ENCODE assay signal across 8 mouse cellular contexts in the genomic region with DNA sequence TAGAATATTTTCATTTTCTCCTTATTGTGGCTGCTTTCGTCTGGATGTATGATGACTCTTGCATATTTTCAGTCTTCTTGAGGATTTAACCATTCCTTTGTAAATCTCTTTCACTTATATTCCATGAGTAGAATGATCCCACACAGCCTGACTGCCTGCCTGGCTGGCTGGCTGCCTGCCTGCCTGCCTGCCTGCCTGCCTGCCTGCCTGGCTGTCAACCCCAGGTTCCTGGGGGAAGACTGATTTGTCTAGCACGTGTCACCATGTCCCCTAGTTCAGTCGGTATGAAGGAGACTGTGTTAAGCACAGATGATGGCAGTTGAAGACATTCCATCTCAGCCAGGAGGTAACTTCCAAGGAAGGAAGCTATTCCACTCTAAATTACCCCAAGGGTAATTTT.
"Had no signal": no experiment of that assay in that cellular context is flagged by ENCODE, and none has a peak within 500 bp of the region (broad histone marks: within the 10 kb centered on the region; RNA-seq: fewer than 3 reads in every experiment).

No protein-coding gene starts in this region.

- DNase-seq: kidney, postnatal 25 days; left cerebral cortex, postnatal 4 days; liver, postnatal 0 days; lung, embryonic 14.5 days; right cerebral cortex, adult 18-20 months; right cerebral cortex, postnatal 14 days; right cerebral cortex, postnatal 4 days; thymus, postnatal 25 days had no signal
